Mouse (Mus musculus) intestine, embryonic 14.5 days (tissue): ENCODE measurements around the gene Slc41a3. TPM values are rescaled to one million over a fixed set of nuclear protein-coding genes. Genes with fewer than 3 reads are reported as not detected.
"Not testable (repeated sequence)": the region's sequence is repeated elsewhere in the genome, so short reads cannot be mapped to it uniquely, and the experiment has no call there.

Experiments
- ATAC-seq: fragments of 200-750 bp; cut with Nextera tagmentation; replicated peaks from 2 replicates; pipeline ENCODE4 v1.8.0; 2017; ENCODE audit warnings: low read depth, moderate number of reproducible peaks, moderate TSS enrichment, moderate library complexity; ENCODE audit not compliant: low FRiP score, low TSS enrichment
- DNase-seq: peaks from one replicate; pipeline ENCODE4 v3.0.0-alpha.2; 2018; ENCODE audit warnings: low spot score
- H3K27ac ChIP-seq: fragments of 300-500 bp; sonication (generic); 2 replicates; pipeline ENCODE4 v1.5.1; 2014; ENCODE audit warnings: low read depth, mild to moderate bottlenecking, control low read depth
- H3K27me3 ChIP-seq: fragments of 300-500 bp; sonication (generic); replicated peaks from 2 replicates; pipeline ENCODE4 v1.6.1; 2014; ENCODE audit warnings: low read length, control low read depth; ENCODE audit not compliant: control insufficient read depth, insufficient read depth
- H3K36me3 ChIP-seq: fragments of 300-500 bp; sonication (generic); 2 replicates; pipeline ENCODE4 v1.6.1; 2014; ENCODE audit warnings: low read length, control low read depth; ENCODE audit not compliant: control insufficient read depth, insufficient read depth
- H3K4me1 ChIP-seq: fragments of 300-500 bp; sonication (generic); replicated peaks from 2 replicates; pipeline ENCODE4 v1.6.1; 2014; ENCODE audit warnings: low read length, control low read depth, mixed read lengths; ENCODE audit not compliant: control insufficient read depth, insufficient read depth
- H3K4me2 ChIP-seq: fragments of 300-500 bp; sonication (generic); 2 replicates; pipeline ENCODE4 v1.6.1; 2014; ENCODE audit warnings: low read length
- H3K4me3 ChIP-seq: fragments of 300-500 bp; sonication (generic); 2 replicates; pipeline ENCODE4 v1.5.1; 2014; ENCODE audit warnings: low read depth, low read length, control low read depth, mixed read lengths
- H3K9ac ChIP-seq: fragments of 300-500 bp; sonication (generic); 2 replicates; pipeline ENCODE4 v1.6.1; 2014; ENCODE audit warnings: mild to moderate bottlenecking, low read length
- H3K9me3 ChIP-seq: fragments of 300-500 bp; sonication (generic); 2 replicates; pipeline ENCODE4 v1.6.1; 2016; ENCODE audit warnings: low read length, control low read depth; ENCODE audit not compliant: control insufficient read depth
- WGBS: fragments of 180-500 bp; shearing (Covaris S2); extraction: QIAGEN DNeasy Blood & Tissue Kit; methylation state at CpG from one replicate; pipeline ENCODE4 v1.1.7; 2014; 5-methylcytosine and 5-hydroxymethylcytosine counted together
- polyA plus RNA-seq: library from polyadenylated mRNA; unstranded; fragments of >200 nt; fragmentation: Nextera tagmentation; extraction: Ambion mirVana; gene quantifications from 2 replicates; pipeline ENCODE4 v1.2.1, GENCODE M21; 2014

Slc41a3 gene
- polyA plus RNA-seq, 1 experiment from 2014 or later = 5.1 TPM

GRCm38 (mm10) chr6:90656344-90656850, 51.9 kb downstream of the Slc41a3 start:
- not testable (repeated sequence) for ATAC-seq, H3K27me3 ChIP-seq, H3K9ac ChIP-seq, DNase-seq, H3K36me3 ChIP-seq, H3K4me3 ChIP-seq, H3K4me1 ChIP-seq, H3K9me3 ChIP-seq, H3K27ac ChIP-seq, H3K4me2 ChIP-seq
- WGBS = 69% methylated on average over 2 of the region's 2 CpGs

GRCm38 (mm10) chr6:90659913-90660312, 55.4 kb downstream of the Slc41a3 start:
- Histone ChIP-seq H3K9ac (no peak overlapping the region), H3K9me3 (no peaks in the 10 kb centered on the region), H3K4me2 (no peak overlapping the region), H3K4me1 (no peaks in the 10 kb centered on the region), H3K27me3 (no peaks in the 10 kb centered on the region), H3K36me3 (peaks cover 31% of the 10 kb centered on the region), H3K4me3 (no peak overlapping the region), H3K27ac (no peak overlapping the region)
- no peak for DNase-seq
- 68% methylated on average over 2 of the region's 2 CpGs for WGBS
- no peak for ATAC-seq

GRCm38 (mm10) chr6:90660398-90661028, 56.0 kb downstream of the Slc41a3 start:
- Histone ChIP-seq H3K4me2 (no peak overlapping the region), H3K27me3 (no peaks in the 10 kb centered on the region), H3K4me1 (no peaks in the 10 kb centered on the region), H3K27ac (no peak overlapping the region), H3K36me3 (peaks cover 37% of the 10 kb centered on the region), H3K9me3 (no peaks in the 10 kb centered on the region), H3K4me3 (no peak overlapping the region), H3K9ac (no peak overlapping the region)
- ATAC-seq (no peak), DNase-seq (no peak)
- WGBS = 86% methylated on average over 20 of the region's 20 CpGs

- no peak for DNase-seq
- no peaks in the 10 kb centered on the region for H3K9me3 ChIP-seq
- no peaks in the 10 kb centered on the region for H3K4me1 ChIP-seq
- WGBS = 89% methylated on average over 11 of the region's 11 CpGs
- peaks cover 42% of the 10 kb centered on the region for H3K36me3 ChIP-seq
- H3K9ac ChIP-seq = no peak overlapping the region
- no peak for ATAC-seq
- H3K27ac ChIP-seq = no peak overlapping the region
- no peaks in the 10 kb centered on the region for H3K27me3 ChIP-seq
- no peak overlapping the region for H3K4me2 ChIP-seq
- H3K4me3 ChIP-seq = no peak overlapping the region
These were observed 56.5 kb downstream of the Slc41a3 start for GRCm38 (mm10) chr6:90661029-90661399.

- H3K27me3 ChIP-seq = no peaks in the 10 kb centered on the region
- ATAC-seq (no peak), DNase-seq (no peak)
- H3K9me3 ChIP-seq = no peaks in the 10 kb centered on the region
- no peak overlapping the region for H3K4me3 ChIP-seq
- no peak overlapping the region for H3K27ac ChIP-seq
- no peak overlapping the region for H3K4me2 ChIP-seq
- no peaks in the 10 kb centered on the region for H3K4me1 ChIP-seq
- H3K9ac ChIP-seq = no peak overlapping the region
- WGBS = 97% methylated on average over 5 of the region's 5 CpGs
- peaks cover 50% of the 10 kb centered on the region for H3K36me3 ChIP-seq
These were observed 57.6 kb downstream of the Slc41a3 start for GRCm38 (mm10) chr6:90662148-90662547.

- ATAC-seq (no peak), DNase-seq (no peak)
- Histone ChIP-seq H3K27ac (no peak overlapping the region), H3K4me3 (no peak overlapping the region), H3K4me1 (no peaks in the 10 kb centered on the region), H3K9me3 (no peaks in the 10 kb centered on the region), H3K4me2 (no peak overlapping the region), H3K9ac (no peak overlapping the region), H3K36me3 (peaks cover 62% of the 10 kb centered on the region), H3K27me3 (no peaks in the 10 kb centered on the region)
- 79% methylated on average over 11 of the region's 11 CpGs for WGBS
These were observed 59.2 kb downstream of the Slc41a3 start for GRCm38 (mm10) chr6:90663736-90664135.

GRCm38 (mm10) chr6:90668693-90669092, 64.2 kb downstream of the Slc41a3 start:
- H3K4me2 ChIP-seq = no peak overlapping the region
- H3K27ac ChIP-seq = no peak overlapping the region
- H3K36me3 ChIP-seq = peaks cover 89% of the 10 kb centered on the region
- no peak for ATAC-seq
- no peaks in the 10 kb centered on the region for H3K27me3 ChIP-seq
- no peak for DNase-seq
- no peak overlapping the region for H3K4me3 ChIP-seq
- WGBS = 77% methylated on average over 9 of the region's 9 CpGs
- H3K9ac ChIP-seq = no peak overlapping the region
- no peaks in the 10 kb centered on the region for H3K4me1 ChIP-seq
- no peaks in the 10 kb centered on the region for H3K9me3 ChIP-seq

- Histone ChIP-seq H3K4me1 (no peaks in the 10 kb centered on the region), H3K9me3 (no peaks in the 10 kb centered on the region), H3K4me3 (no peak overlapping the region), H3K27ac (no peak overlapping the region), H3K4me2 (no peak overlapping the region), H3K36me3 (peaks cover 67% of the 10 kb centered on the region), H3K9ac (no peak overlapping the region), H3K27me3 (no peaks in the 10 kb centered on the region)
- ATAC-seq (no peak), DNase-seq (no peak)
- WGBS = 86% methylated on average over 4 of the region's 4 CpGs
These were observed 74.2 kb downstream of the Slc41a3 start for GRCm38 (mm10) chr6:90678759-90679158.

GRCm38 (mm10) chr6:90680401-90680800, 75.9 kb downstream of the Slc41a3 start:
- no peak overlapping the region for H3K4me2 ChIP-seq
- peaks cover 57% of the 10 kb centered on the region for H3K36me3 ChIP-seq
- H3K4me1 ChIP-seq = no peaks in the 10 kb centered on the region
- no peaks in the 10 kb centered on the region for H3K27me3 ChIP-seq
- H3K9ac ChIP-seq = no peak overlapping the region
- ATAC-seq (no peak), DNase-seq (no peak)
- 90% methylated on average over 12 of the region's 12 CpGs for WGBS
- H3K9me3 ChIP-seq = no peaks in the 10 kb centered on the region
- no peak overlapping the region for H3K4me3 ChIP-seq
- no peak overlapping the region for H3K27ac ChIP-seq
